Mouse (Mus musculus) stomach, embryonic 14.5 days (tissue): ENCODE measurements around the gene Naa50. TPM values are rescaled to one million over a fixed set of nuclear protein-coding genes. Genes with fewer than 3 reads are reported as not detected.

Experiments used
- ATAC-seq: fragments of 200-750 bp; cut with Nextera tagmentation; 2 replicates; pipeline ENCODE4 v1.8.0; 2017; ENCODE audit warnings: low read depth, moderate TSS enrichment; ENCODE audit not compliant: insufficient number of reproducible peaks, insufficient read depth, low FRiP score
- H3K27ac ChIP-seq: fragments of 300-500 bp; sonication (generic); 2 replicates; pipeline ENCODE4 v1.5.1; 2014; ENCODE audit warnings: mild to moderate bottlenecking, low read length, moderate library complexity, mixed read lengths
- H3K27me3 ChIP-seq: fragments of 300-500 bp; sonication (generic); 2 replicates; pipeline ENCODE4 v1.6.1; 2014; ENCODE audit warnings: low read length, control low read depth, mixed read lengths; ENCODE audit not compliant: control insufficient read depth, insufficient read depth
- H3K36me3 ChIP-seq: fragments of 300-500 bp; sonication (generic); 2 replicates; pipeline ENCODE4 v1.6.1; 2014; ENCODE audit warnings: mild to moderate bottlenecking, control low read depth, low read length, moderate library complexity, mixed read lengths; ENCODE audit not compliant: control insufficient read depth, insufficient read depth
- H3K4me1 ChIP-seq: fragments of 300-500 bp; sonication (generic); 2 replicates; pipeline ENCODE4 v1.6.1; 2014; ENCODE audit warnings: low read length, control low read depth, mixed read lengths; ENCODE audit not compliant: control insufficient read depth, insufficient read depth
- H3K4me2 ChIP-seq: fragments of 300-500 bp; sonication (generic); replicated peaks from 2 replicates; pipeline ENCODE4 v1.6.1; 2014; ENCODE audit warnings: low read depth, low read length, control low read depth
- H3K4me3 ChIP-seq: fragments of 300-500 bp; sonication (generic); 2 replicates; pipeline ENCODE4 v1.5.1; 2014; ENCODE audit warnings: low read depth, low read length, control low read depth
- H3K9ac ChIP-seq: fragments of 300-500 bp; sonication (generic); replicated peaks from 2 replicates; pipeline ENCODE4 v1.6.1; 2014; ENCODE audit warnings: low read depth, mild to moderate bottlenecking, control low read depth, low read length, moderate library complexity, mixed read lengths
- H3K9me3 ChIP-seq: fragments of 300-500 bp; sonication (generic); 2 replicates; pipeline ENCODE4 v1.6.1; 2016; ENCODE audit warnings: low read depth, low read length, control low read depth; ENCODE audit not compliant: control insufficient read depth
- WGBS: fragments of 180-500 bp; shearing (Covaris S2); extraction: QIAGEN DNeasy Blood & Tissue Kit; methylation state at CpG from one replicate; pipeline ENCODE4 v1.1.7; 2014; 5-methylcytosine and 5-hydroxymethylcytosine counted together
- polyA plus RNA-seq: library from polyadenylated mRNA; unstranded; fragments of >200 nt; fragmentation: Nextera tagmentation; extraction: Ambion mirVana; gene quantifications from 2 replicates; pipeline ENCODE4 v1.2.1, GENCODE M21; 2014

Gene Naa50
- polyA plus RNA-seq, 1 experiment from 2014 or later: 58.6 TPM

GRCm38 (mm10) chr16:44163831-44164230 lies 24.2 kb downstream of the Naa50 start:
- 85% methylated on average over 2 of the region's 2 CpGs for WGBS
- Histone ChIP-seq H3K9ac (no peak overlapping the region), H3K4me2 (no peak overlapping the region), H3K27ac (no peak overlapping the region), H3K4me1 (no peaks in the 10 kb centered on the region), H3K36me3 (peaks cover 3% of the 10 kb centered on the region; the same call in 1 of the 2 replicates), H3K4me3 (no peak overlapping the region), H3K27me3 (no peaks in the 10 kb centered on the region), H3K9me3 (no peaks in the 10 kb centered on the region)
- ATAC-seq: no peak

- no peak overlapping the region for H3K4me2 ChIP-seq
- no peaks in the 10 kb centered on the region for H3K9me3 ChIP-seq
- no peaks in the 10 kb centered on the region; the same call in 1 of the 2 replicates for H3K36me3 ChIP-seq
- 52% methylated on average over 3 of the region's 3 CpGs for WGBS
- H3K27ac ChIP-seq: no peak overlapping the region
- H3K4me3 ChIP-seq: no peak overlapping the region
- ATAC-seq: no peak
- H3K27me3 ChIP-seq: no peaks in the 10 kb centered on the region
- H3K9ac ChIP-seq: no peak overlapping the region
- no peaks in the 10 kb centered on the region for H3K4me1 ChIP-seq
Measured at GRCm38 (mm10) chr16:44165182-44165581, 25.6 kb downstream of the Naa50 start.

- no peak for ATAC-seq
- no peaks in the 10 kb centered on the region for H3K27me3 ChIP-seq
- H3K4me2 ChIP-seq: no peak overlapping the region
- no peak overlapping the region for H3K27ac ChIP-seq
- no peak overlapping the region for H3K4me3 ChIP-seq
- no peaks in the 10 kb centered on the region for H3K9me3 ChIP-seq
- peaks cover 2% of the 10 kb centered on the region; the same call in 1 of the 2 replicates for H3K4me1 ChIP-seq
- H3K36me3 ChIP-seq: no peaks in the 10 kb centered on the region
- 78% methylated on average over 4 of the region's 4 CpGs for WGBS
- no peak overlapping the region for H3K9ac ChIP-seq
Measured at GRCm38 (mm10) chr16:44168990-44169389, 29.4 kb downstream of the Naa50 start.

- no peaks in the 10 kb centered on the region for H3K9me3 ChIP-seq
- WGBS: under 1% methylated on average over 26 of the region's 26 CpGs
Measured at GRCm38 (mm10) chr16:44172297-44173154, 32.9 kb downstream of the Naa50 start.

GRCm38 (mm10) chr16:44173155-44173941 lies 33.7 kb downstream of the Naa50 start, which contains the start of gene Usf3:
Gene Usf3 (plus strand): TSS chr16:44173246.
- peak within 1 kb of the TSS; percentile 66 for H3K4me2 ChIP-seq
- WGBS: under 1% methylated on average over 49 of the region's 77 CpGs
- H3K4me3 ChIP-seq: peak within 1 kb of the TSS; percentile 92
- peak within 1 kb of the TSS; percentile 95 for H3K9ac ChIP-seq
- peak; percentile 64 for ATAC-seq
- H3K36me3 ChIP-seq: no peaks in the 10 kb centered on the region
- H3K27me3 ChIP-seq: no peaks in the 10 kb centered on the region
- peak within 1 kb of the TSS; percentile 93 for H3K27ac ChIP-seq
- no peaks in the 10 kb centered on the region for H3K9me3 ChIP-seq
- H3K4me1 ChIP-seq: peaks cover 13% of the 10 kb centered on the region; the same call in 1 of the 2 replicates

More at GRCm38 (mm10) chr16:44172297-44173154, 32.9 kb downstream of the Naa50 start:
- ATAC-seq: peak; percentile 100
- Histone ChIP-seq H3K27me3 (no peaks in the 10 kb centered on the region), H3K36me3 (no peaks in the 10 kb centered on the region), H3K4me2 (peak overlapping the region; percentile 60), H3K4me3 (peak overlapping the region; percentile 92), H3K4me1 (peaks cover 13% of the 10 kb centered on the region; the same call in 1 of the 2 replicates), H3K27ac (peak overlapping the region; percentile 91), H3K9ac (peak overlapping the region; percentile 95)

GRCm38 (mm10) chr16:44173966-44174530 lies 34.4 kb downstream of the Naa50 start:
- H3K4me1 ChIP-seq: peaks cover 13% of the 10 kb centered on the region; the same call in 1 of the 2 replicates
- H3K27ac ChIP-seq: peak overlapping the region; percentile 93; the same call in 1 of the 2 replicates
- H3K36me3 ChIP-seq: no peaks in the 10 kb centered on the region
- peak overlapping the region; percentile 92 for H3K4me3 ChIP-seq
- ATAC-seq: no peak
- H3K27me3 ChIP-seq: no peaks in the 10 kb centered on the region
- H3K9ac ChIP-seq: peak overlapping the region; percentile 95
- no peaks in the 10 kb centered on the region for H3K9me3 ChIP-seq
- H3K4me2 ChIP-seq: peak overlapping the region; percentile 66
- 13% methylated on average over 7 of the region's 7 CpGs for WGBS

- Histone ChIP-seq H3K9me3 (no peaks in the 10 kb centered on the region), H3K4me1 (peaks cover 13% of the 10 kb centered on the region; the same call in 1 of the 2 replicates), H3K27me3 (no peaks in the 10 kb centered on the region), H3K27ac (no peak overlapping the region), H3K9ac (no peak overlapping the region), H3K4me2 (0 out of 2 replicates have a peak overlapping the region, but pooled peaks have one; percentile 66), H3K36me3 (no peaks in the 10 kb centered on the region), H3K4me3 (no peak overlapping the region)
- WGBS: 63% methylated on average over 1 of the region's 1 CpGs
- ATAC-seq: no peak
Measured at GRCm38 (mm10) chr16:44175001-44175400, 35.4 kb downstream of the Naa50 start.

GRCm38 (mm10) chr16:44176511-44176910 lies 36.9 kb downstream of the Naa50 start:
- peaks cover 13% of the 10 kb centered on the region; the same call in 1 of the 2 replicates for H3K4me1 ChIP-seq
- H3K4me3 ChIP-seq: no peak overlapping the region
- no peaks in the 10 kb centered on the region for H3K27me3 ChIP-seq
- no peak for ATAC-seq
- H3K4me2 ChIP-seq: no peak overlapping the region
- H3K9ac ChIP-seq: no peak overlapping the region
- no peaks in the 10 kb centered on the region for H3K36me3 ChIP-seq
- H3K9me3 ChIP-seq: no peaks in the 10 kb centered on the region
- no peak overlapping the region for H3K27ac ChIP-seq
- 94% methylated on average over 2 of the region's 2 CpGs for WGBS
